Mouse (Mus musculus) intestine, embryonic 15.5 days (tissue): ENCODE results near the gene Hmbs. TPM values are rescaled to one million over a fixed set of nuclear protein-coding genes. Genes with fewer than 3 reads are reported as not detected.
"Not testable (repeated sequence)": the region's sequence is repeated elsewhere in the genome, so short reads cannot be mapped to it uniquely, and the experiment has no call there.

ENCODE experiments used
- ATAC-seq: fragments of 200-750 bp; cut with Nextera tagmentation; 2 replicates; pipeline ENCODE4 v1.8.0; 2017; ENCODE audit warnings: moderate TSS enrichment, moderate library complexity
- H3K27ac ChIP-seq: fragments of 300-500 bp; sonication (generic); 2 replicates; pipeline ENCODE4 v1.5.1; 2015; ENCODE audit warnings: mild to moderate bottlenecking, inconsistent platforms
- H3K27me3 ChIP-seq: fragments of 300-500 bp; sonication (generic); replicated peaks from 2 replicates; pipeline ENCODE4 v1.6.1; 2015; ENCODE audit warnings: inconsistent platforms
- H3K36me3 ChIP-seq: fragments of 300-500 bp; sonication (generic); 2 replicates; pipeline ENCODE4 v1.6.1; 2015; ENCODE audit warnings: inconsistent platforms
- H3K4me1 ChIP-seq: fragments of 300-500 bp; sonication (generic); replicated peaks from 2 replicates; pipeline ENCODE4 v1.6.1; 2015; ENCODE audit warnings: inconsistent platforms
- H3K4me2 ChIP-seq: fragments of 300-500 bp; sonication (generic); replicated peaks from 2 replicates; pipeline ENCODE4 v1.6.1; 2015; ENCODE audit warnings: mild to moderate bottlenecking, inconsistent platforms
- H3K4me3 ChIP-seq: fragments of 300-500 bp; sonication (generic); replicated peaks from 2 replicates; pipeline ENCODE4 v1.5.1; 2015; ENCODE audit warnings: inconsistent platforms
- H3K9ac ChIP-seq: fragments of 300-500 bp; sonication (generic); 2 replicates; pipeline ENCODE4 v1.6.1; 2015; ENCODE audit warnings: inconsistent platforms
- H3K9me3 ChIP-seq: fragments of 300-500 bp; sonication (generic); 2 replicates; pipeline ENCODE4 v1.6.1; 2016; ENCODE audit warnings: inconsistent platforms
- WGBS: fragments of 180-500 bp; shearing (Covaris S2); methylation state at CpG from one replicate; pipeline ENCODE4 v1.1.7; 2015; 5-methylcytosine and 5-hydroxymethylcytosine counted together
- polyA plus RNA-seq: library from polyadenylated mRNA; unstranded; fragments of >200 nt; fragmentation: Nextera tagmentation; extraction: Ambion mirVana; gene quantifications from 2 replicates; pipeline ENCODE4 v1.2.1, GENCODE M21; 2015

Gene Hmbs
- polyA plus RNA-seq, 1 experiment from 2014 or later = 128 TPM

DNA sequence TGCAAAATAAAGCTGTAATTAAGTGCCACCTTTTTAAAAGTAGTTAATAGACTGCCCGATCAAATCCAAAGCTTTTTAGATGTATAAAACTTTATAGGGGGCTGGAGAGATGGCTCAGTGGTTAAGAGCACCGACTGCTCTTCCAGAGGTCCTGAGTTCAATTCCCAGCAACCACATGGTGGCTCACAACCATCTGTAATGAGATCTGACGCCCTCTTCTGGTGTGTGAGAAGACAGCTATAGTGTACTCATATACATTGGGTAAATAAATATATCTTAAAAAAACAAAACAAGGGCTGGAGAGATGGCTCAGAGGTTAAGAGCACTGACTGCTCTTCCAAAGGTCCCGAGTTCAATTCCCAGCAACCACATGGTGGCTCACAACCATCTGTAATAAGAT lies 17.9 kb upstream of the Hmbs start:
- H3K9ac ChIP-seq, H3K9me3 ChIP-seq, H3K27me3 ChIP-seq, H3K4me1 ChIP-seq, H3K36me3 ChIP-seq: not testable (repeated sequence)
- H3K27ac ChIP-seq = peak overlapping the region; percentile 75
- H3K4me2 ChIP-seq = peak overlapping the region; percentile 63
- peak overlapping the region; percentile 81 for H3K4me3 ChIP-seq
- 44% methylated on average over 4 of the region's 4 CpGs for WGBS
- ATAC-seq = peak; percentile 29

DNA sequence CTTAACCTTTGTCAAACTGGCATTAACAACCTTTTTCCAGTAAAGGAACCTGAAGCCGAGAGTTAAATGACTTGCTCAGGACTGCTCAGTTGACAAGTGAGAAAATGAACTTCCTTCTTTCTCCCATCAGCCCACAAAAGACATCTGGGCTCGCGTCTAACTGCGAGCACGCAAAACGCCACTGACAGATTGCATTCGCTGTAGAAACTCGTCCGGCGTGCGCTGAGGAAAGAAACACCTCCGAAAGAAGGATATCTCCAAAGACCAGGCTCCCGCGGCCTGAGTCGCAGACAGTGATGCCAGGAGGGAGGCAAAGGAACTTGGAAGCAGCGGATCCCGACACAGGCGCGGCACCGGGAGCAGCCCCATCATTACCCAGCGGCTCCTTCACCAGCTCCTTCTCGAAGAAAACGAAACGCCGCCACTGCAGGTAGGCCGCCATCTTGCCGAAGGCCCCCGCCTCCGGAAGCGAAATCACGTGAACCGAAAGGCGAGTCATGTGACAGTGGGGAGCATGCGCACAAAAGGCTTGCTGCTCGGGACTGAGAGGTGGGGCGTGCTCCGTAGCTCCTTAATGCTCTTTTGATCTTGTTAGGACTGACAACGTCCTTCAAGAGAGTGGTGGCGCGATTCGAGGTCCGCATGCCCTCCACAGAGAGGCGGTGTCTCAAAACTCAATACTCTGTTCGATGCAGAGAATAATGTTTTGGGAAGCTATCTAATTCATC lies 17.3 kb upstream of the Hmbs start, which contains the start of gene Vps11:
Gene Vps11 (minus strand): TSS at position 481 of the 728 bp plus-strand sequence.
- peak within 1 kb of the TSS; percentile 63 for H3K4me2 ChIP-seq
- H3K36me3 ChIP-seq = peaks cover 11% of the 10 kb centered on the region
- no peaks in the 10 kb centered on the region for H3K9me3 ChIP-seq
- peaks cover 8% of the 10 kb centered on the region for H3K4me1 ChIP-seq
- peak within 1 kb of the TSS; percentile 75 for H3K27ac ChIP-seq
- under 1% methylated on average over 44 of the region's 44 CpGs for WGBS
- ATAC-seq = peak; percentile 95
- H3K4me3 ChIP-seq = peak within 1 kb of the TSS; percentile 81
- peak within 1 kb of the TSS; percentile 73 for H3K9ac ChIP-seq
- H3K27me3 ChIP-seq = no peaks in the 10 kb centered on the region

DNA sequence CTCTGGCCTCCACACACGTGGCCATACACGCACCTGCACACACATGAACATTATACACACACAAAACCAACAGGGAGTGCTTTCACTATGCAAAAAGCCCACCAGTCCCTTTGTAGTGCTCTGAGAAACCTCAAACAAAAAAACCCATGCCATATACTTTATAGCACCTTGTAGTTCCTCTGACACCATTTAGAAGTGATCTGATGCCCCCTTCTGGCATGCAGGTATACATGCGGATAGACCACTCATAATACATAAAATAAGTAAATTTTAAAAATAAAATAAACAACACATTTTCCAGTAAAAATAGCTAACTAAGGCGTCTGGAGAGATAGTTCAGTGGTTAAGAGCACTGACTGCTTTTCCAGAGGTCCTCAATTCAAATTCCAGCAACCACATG lies 13.2 kb upstream of the Hmbs start:
- H3K9me3 ChIP-seq = no peaks in the 10 kb centered on the region
- peaks cover 8% of the 10 kb centered on the region for H3K4me1 ChIP-seq
- ATAC-seq = no peak
- WGBS = 73% methylated on average over 4 of the region's 4 CpGs
- H3K4me3 ChIP-seq = no peak overlapping the region
- no peak overlapping the region for H3K4me2 ChIP-seq
- H3K27ac ChIP-seq = no peak overlapping the region
- peaks cover 45% of the 10 kb centered on the region for H3K36me3 ChIP-seq
- H3K27me3 ChIP-seq = no peaks in the 10 kb centered on the region
- no peak overlapping the region for H3K9ac ChIP-seq

DNA sequence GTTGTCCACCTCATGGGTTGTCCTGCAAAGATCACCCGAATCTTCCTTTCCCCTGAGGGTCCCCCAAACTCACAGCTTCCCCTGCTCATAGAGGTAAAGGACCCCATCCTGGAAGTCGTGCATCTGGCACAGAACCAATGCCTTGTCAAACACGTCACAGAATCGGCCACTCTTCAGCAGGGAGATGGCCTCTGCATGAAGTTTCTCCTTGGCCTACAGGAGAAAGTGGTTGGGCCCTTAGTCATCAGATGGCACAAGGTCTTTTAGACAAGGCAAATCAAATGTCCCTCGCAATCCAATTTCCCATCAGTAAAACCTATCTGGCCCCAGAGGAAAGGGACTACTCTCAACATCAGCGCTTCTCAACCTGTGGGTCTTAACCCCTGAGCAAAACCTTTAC lies 9.1 kb upstream of the Hmbs start:
- H3K4me1 ChIP-seq = no peaks in the 10 kb centered on the region
- H3K27me3 ChIP-seq = no peaks in the 10 kb centered on the region
- 90% methylated on average over 6 of the region's 6 CpGs for WGBS
- no peak overlapping the region for H3K27ac ChIP-seq
- no peaks in the 10 kb centered on the region for H3K9me3 ChIP-seq
- H3K4me3 ChIP-seq = no peak overlapping the region
- no peak overlapping the region for H3K9ac ChIP-seq
- H3K36me3 ChIP-seq = peaks cover 70% of the 10 kb centered on the region
- no peak overlapping the region for H3K4me2 ChIP-seq
- no peak for ATAC-seq

DNA sequence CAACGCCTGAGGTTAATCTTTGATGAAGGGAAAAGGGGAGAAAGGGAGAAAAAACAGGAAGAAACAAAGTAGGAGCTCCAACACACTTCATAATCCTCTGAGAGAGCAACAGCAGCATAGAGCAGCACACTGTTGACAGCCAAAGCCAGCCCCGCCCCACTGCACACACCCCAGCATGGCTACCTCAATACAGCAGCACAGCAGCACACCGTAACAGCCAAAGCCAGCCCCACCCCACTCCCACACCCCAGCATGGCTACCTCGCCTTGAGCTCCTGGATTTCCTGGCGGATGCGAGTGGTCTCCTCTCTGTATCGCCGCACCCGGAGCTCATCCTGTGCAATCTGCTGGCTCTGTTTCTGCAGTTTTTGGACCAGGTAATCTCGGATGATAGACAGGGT lies 8.3 kb upstream of the Hmbs start:
- Histone ChIP-seq H3K4me3 (no peak overlapping the region), H3K4me2 (no peak overlapping the region), H3K36me3 (peaks cover 72% of the 10 kb centered on the region), H3K9me3 (no peaks in the 10 kb centered on the region), H3K27ac (no peak overlapping the region), H3K27me3 (no peaks in the 10 kb centered on the region), H3K4me1 (no peaks in the 10 kb centered on the region), H3K9ac (no peak overlapping the region)
- ATAC-seq = no peak
- 87% methylated on average over 10 of the region's 10 CpGs for WGBS

DNA sequence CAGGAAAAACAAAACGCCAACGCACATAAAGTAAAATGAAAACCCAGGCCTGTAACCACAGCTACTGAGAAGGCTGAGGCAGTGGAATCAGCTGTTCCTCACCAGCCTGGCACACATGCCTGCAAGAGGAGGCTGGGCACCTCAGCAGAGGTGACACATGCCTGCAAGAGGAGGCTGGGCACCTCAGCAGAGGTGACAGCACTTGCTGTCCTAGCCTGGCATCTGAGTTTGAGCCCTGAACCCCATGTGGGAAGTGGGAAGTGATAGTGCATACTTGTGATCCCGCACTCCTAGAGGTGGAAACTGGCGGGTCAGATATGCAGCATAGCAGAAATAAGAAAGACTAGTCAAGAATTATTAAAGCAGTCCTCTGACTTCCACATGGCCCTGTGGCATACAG lies 7.4 kb upstream of the Hmbs start:
- WGBS = 96% methylated on average over 4 of the region's 4 CpGs
- H3K4me3 ChIP-seq = no peak overlapping the region
- no peak for ATAC-seq
- no peak overlapping the region for H3K27ac ChIP-seq
- H3K27me3 ChIP-seq = no peaks in the 10 kb centered on the region
- H3K36me3 ChIP-seq = peaks cover 72% of the 10 kb centered on the region
- H3K9me3 ChIP-seq = no peaks in the 10 kb centered on the region
- H3K4me1 ChIP-seq = no peaks in the 10 kb centered on the region
- no peak overlapping the region for H3K4me2 ChIP-seq
- H3K9ac ChIP-seq = no peak overlapping the region

DNA sequence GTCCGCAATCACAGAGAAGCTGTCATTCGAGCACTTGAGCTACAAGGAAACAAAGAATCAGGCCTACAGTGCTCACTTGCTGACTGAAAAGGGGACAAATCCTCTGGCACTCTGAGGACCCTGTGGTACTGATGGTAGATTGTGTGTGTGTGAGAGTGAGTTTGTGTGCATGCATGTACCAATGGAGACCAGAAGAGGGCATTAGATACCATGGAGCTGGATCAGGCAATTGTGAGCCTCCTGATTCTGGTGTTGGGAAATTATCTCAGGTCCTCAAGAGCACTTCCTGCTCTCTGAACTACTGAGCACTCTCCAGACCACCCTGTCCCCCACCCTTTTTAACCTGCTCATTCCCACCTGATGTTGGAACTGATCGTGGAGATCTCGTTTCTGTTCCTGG lies 4.5 kb upstream of the Hmbs start:
- Histone ChIP-seq H3K4me1 (no peaks in the 10 kb centered on the region), H3K9ac (no peak overlapping the region), H3K27ac (no peak overlapping the region), H3K36me3 (peaks cover 52% of the 10 kb centered on the region), H3K4me3 (no peak overlapping the region), H3K9me3 (no peaks in the 10 kb centered on the region), H3K4me2 (no peak overlapping the region), H3K27me3 (no peaks in the 10 kb centered on the region)
- ATAC-seq = no peak
- 97% methylated on average over 4 of the region's 4 CpGs for WGBS

DNA sequence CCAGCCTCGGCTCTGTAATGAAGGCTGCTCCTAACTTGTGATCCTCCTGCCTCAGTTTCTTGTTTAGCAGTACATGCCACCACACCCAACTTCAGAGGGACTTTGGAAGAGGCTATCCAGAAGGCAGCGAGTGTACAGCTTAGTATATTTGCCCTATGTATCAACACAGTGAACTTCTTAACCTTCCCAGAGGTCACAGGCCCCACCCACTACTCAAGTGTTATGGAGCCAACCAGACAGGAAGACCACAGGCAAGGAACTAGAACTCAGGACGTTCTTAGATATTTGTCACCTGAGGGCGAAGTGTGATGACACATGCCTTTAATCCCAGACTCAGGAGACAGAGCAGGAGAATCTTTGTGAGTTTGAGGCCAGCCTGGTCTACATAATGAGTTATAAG lies 3.6 kb upstream of the Hmbs start:
- Histone ChIP-seq H3K4me2 (no peak overlapping the region), H3K27me3 (no peaks in the 10 kb centered on the region), H3K9me3 (no peaks in the 10 kb centered on the region), H3K4me3 (no peak overlapping the region), H3K4me1 (peaks cover 7% of the 10 kb centered on the region), H3K36me3 (peaks cover 43% of the 10 kb centered on the region), H3K27ac (no peak overlapping the region), H3K9ac (no peak overlapping the region)
- no peak for ATAC-seq
- WGBS = 82% methylated on average over 4 of the region's 4 CpGs

DNA sequence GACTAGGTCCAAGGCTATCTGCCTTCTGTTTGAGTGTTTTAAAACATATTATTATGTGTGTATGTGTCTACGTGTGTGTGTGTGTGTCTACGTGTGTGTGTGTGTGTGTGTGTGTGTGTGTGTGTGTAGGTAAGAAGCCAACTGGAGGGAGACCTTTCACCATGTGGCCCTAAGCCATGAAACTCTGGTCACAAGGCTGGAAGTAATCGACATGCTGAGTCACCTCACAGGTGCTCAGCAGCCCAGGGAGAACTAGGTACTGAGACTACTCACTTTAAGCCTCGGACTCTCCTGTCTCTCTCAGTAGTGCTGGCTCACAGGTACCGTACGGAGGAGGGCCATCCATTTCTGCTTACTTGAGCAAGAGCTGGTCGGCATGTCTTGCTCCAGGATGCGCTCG lies 3.1 kb upstream of the Hmbs start:
- no peak for ATAC-seq
- Histone ChIP-seq H3K4me2 (no peak overlapping the region), H3K4me1 (peaks cover 11% of the 10 kb centered on the region), H3K9me3 (no peaks in the 10 kb centered on the region), H3K9ac (no peak overlapping the region), H3K27ac (no peak overlapping the region), H3K27me3 (no peaks in the 10 kb centered on the region), H3K36me3 (peaks cover 38% of the 10 kb centered on the region), H3K4me3 (no peak overlapping the region)
- 87% methylated on average over 9 of the region's 9 CpGs for WGBS

DNA sequence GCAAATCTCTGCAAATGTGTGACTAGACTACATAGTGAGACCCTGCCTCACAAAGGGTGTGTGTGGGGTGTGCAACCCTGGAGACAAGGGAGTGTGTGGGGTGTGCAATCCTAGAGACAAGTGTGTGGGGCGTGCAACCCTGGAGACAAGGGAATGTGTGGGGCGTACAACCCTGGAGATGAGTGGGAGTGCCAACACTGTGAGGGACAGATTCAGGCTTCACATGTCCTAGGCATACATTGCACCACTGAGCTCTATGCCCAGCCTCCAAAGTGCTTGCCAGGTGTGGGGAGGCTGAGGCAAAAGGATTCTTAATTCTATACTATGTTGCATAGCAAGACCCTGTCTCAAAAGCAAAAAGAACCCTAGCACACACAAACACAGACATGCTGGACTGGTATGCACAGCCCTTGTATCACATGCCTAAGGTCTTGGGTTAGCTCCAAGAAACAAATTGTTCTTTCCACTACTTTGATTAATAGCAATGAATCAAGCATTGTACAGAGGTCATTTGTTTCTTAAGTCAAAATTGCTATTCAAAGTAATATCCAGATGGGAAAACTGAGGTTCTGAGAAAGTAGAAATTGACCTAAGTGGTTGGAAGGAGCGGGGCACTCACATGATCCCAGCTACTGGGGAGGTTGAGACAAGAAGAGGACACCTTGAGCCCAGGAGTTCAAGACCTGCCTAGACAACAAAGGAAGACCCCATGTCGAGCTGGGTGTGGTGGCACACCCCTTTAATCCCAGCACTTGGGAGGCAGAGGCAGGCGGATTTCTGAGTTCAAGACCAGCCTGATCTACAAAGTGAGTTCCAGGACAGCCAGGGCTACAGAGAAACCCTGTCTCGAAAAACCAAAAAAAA lies 1.8 kb upstream of the Hmbs start:
- H3K27me3 ChIP-seq = no peaks in the 10 kb centered on the region
- no peak overlapping the region for H3K9ac ChIP-seq
- H3K9me3 ChIP-seq = no peaks in the 10 kb centered on the region
- WGBS = 83% methylated on average over 6 of the region's 6 CpGs
- H3K4me3 ChIP-seq = no peak overlapping the region
- peaks cover 13% of the 10 kb centered on the region for H3K4me1 ChIP-seq
- no peak for ATAC-seq
- H3K4me2 ChIP-seq = no peak overlapping the region
- H3K27ac ChIP-seq = no peak overlapping the region
- H3K36me3 ChIP-seq = peaks cover 30% of the 10 kb centered on the region

DNA sequence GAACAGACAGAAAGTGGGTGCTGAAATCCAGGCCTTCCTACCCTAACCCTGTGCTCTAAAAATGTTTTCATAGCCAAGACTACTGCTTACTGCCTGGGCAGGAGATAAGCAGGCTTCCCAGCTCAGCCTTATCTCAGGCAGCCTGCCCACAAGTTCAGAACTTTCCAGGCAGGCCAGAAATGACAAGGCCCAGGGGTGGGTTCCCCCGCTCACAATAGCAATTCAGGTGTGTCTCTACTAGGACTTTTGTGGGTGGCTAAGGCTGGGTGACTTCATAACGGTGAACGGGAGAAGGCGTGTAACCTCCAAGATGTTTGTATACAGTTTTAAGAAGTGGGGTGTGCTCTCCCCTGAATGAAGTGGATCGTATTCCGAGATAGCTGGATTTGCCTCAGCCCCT lies 738 bp downstream of the Hmbs start:
- H3K9ac ChIP-seq = peak overlapping the region; percentile 92
- no peaks in the 10 kb centered on the region for H3K27me3 ChIP-seq
- H3K27ac ChIP-seq = peak overlapping the region; percentile 52; the same call in 1 of the 2 replicates
- peak overlapping the region; percentile 83 for H3K4me3 ChIP-seq
- H3K4me2 ChIP-seq = peak overlapping the region; percentile 72
- peaks cover 24% of the 10 kb centered on the region for H3K36me3 ChIP-seq
- peak; percentile 55 for ATAC-seq
- no peaks in the 10 kb centered on the region for H3K9me3 ChIP-seq
- peaks cover 13% of the 10 kb centered on the region for H3K4me1 ChIP-seq
- 5% methylated on average over 6 of the region's 6 CpGs for WGBS

DNA sequence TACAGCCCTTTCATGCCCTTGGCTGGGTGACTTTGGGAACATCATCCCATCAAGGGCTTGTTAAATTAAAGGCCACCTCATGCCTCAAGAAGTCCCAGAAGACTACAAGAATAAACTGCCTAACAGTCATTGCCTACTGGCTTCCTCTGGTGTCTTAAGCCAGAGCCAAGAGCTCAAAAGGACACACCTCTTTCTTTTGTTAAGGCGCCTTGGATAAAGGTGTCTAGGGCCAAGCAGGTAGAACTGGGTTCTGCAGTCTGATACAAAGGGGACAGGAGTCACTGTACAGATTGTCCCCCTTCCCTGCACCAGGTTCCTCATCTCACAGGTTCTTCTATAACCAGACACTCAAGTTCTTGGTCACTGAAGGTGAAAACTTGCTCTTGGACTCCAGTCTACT lies 1.4 kb downstream of the Hmbs start:
- Histone ChIP-seq H3K9me3 (no peaks in the 10 kb centered on the region), H3K36me3 (peaks cover 19% of the 10 kb centered on the region), H3K27me3 (no peaks in the 10 kb centered on the region), H3K4me3 (no peak overlapping the region), H3K4me1 (peaks cover 16% of the 10 kb centered on the region), H3K4me2 (peak overlapping the region; percentile 72), H3K27ac (no peak overlapping the region), H3K9ac (0 out of 2 replicates have a peak overlapping the region, but pooled peaks have one; percentile 15)
- 79% methylated on average over 1 of the region's 1 CpGs for WGBS
- ATAC-seq = no peak
